Mouse (Mus musculus): ENCODE results near the gene Sntb2. TPM values are rescaled to one million over a fixed set of nuclear protein-coding genes. Genes with fewer than 3 reads are reported as not detected.

The Sntb2 gene
- total and polyA plus RNA-seq, 3 experiments: 0.86 to 2.3 (median 1.3) TPM

GRCm38 (mm10) chr8:106948678-106949243 lies 13.2 kb downstream of the Sntb2 start:
- H3K9me3 ChIP-seq (replicated peaks; ENCODE audit: low read length): no peaks in the 10 kb centered on the region
- H3K79me2 ChIP-seq (replicated peaks; ENCODE audit: control insufficient read depth, extremely low read depth, insufficient read depth, poor library complexity, severe bottlenecking): no peaks in the 10 kb centered on the region
- in situ Hi-C loops (cut with MboI; ENCODE audit: low pct_ligation_motif_present, low pct_unique_long_range_greater_than_20kb, low sequenced_read_pairs): no loop called here
- TF ChIP-seq MXI1 (IDR thresholded peaks at IDR 0.05; ENCODE audit: low read depth, low read length) (no peak), HCFC1 (IDR thresholded peaks at IDR 0.05; ENCODE audit: low read depth, low read length) (no peak), USF2 (conservative IDR thresholded peaks at IDR 0.05; ENCODE audit: low read depth, low read length) (no peak), JUN (IDR thresholded peaks at IDR 0.05; ENCODE audit: insufficient read depth, low read depth, low read length) (no peak), CTCF (conservative IDR thresholded peaks at IDR 0.05 in 1 of 2, IDR thresholded peaks at IDR 0.05 in 1 of 2; ENCODE audit: low read depth in 2 of 2, low read length in 2 of 2) (no peak), TCF12 (IDR thresholded peaks at IDR 0.05; ENCODE audit: low read depth, low read length) (no peak), POLR2AphosphoS2 (IDR thresholded peaks at IDR 0.05; ENCODE audit: low read depth, low read length) (no peak), RCOR1 (conservative IDR thresholded peaks at IDR 0.05; ENCODE audit: low read depth, low read length) (no peak), MEF2A (IDR thresholded peaks at IDR 0.05; ENCODE audit: borderline replicate concordance, low read depth, low read length) (no peak), NELFE (IDR thresholded peaks at IDR 0.05; ENCODE audit: low read depth, low read length) (no peak), USF1 (IDR thresholded peaks at IDR 0.05; ENCODE audit: low read depth, low read length) (no peak), RAD21 (IDR thresholded peaks at IDR 0.05; ENCODE audit: low read depth, low read length) (no peak), SMC3 (IDR thresholded peaks at IDR 0.05; ENCODE audit: low read depth, low read length) (no peak), PAX5 (IDR thresholded peaks at IDR 0.05; ENCODE audit: low read length) (no peak), NRF1 (IDR thresholded peaks at IDR 0.05; ENCODE audit: low read depth, low read length) (no peak), ZNF384 (IDR thresholded peaks at IDR 0.05; ENCODE audit: low read depth, low read length) (no peak), JUND (conservative IDR thresholded peaks at IDR 0.05; ENCODE audit: low read depth, low read length) (no peak), BHLHE40 (IDR thresholded peaks at IDR 0.05; ENCODE audit: low read depth, low read length) (no peak), ZMIZ1 (IDR thresholded peaks at IDR 0.05; ENCODE audit: low read depth, low read length) (no peak)
- no peaks in the 10 kb centered on the region for H3K27me3 ChIP-seq (replicated peaks)
- H3K4me3 ChIP-seq (replicated peaks in 1 of 3; ENCODE audit: low read depth in 2 of 3, low read length in 2 of 3, poor library complexity in 1 of 3): no peak overlapping the region
- DNase-seq (ENCODE audit: extremely low read depth): no peak
- peaks cover 0 to 8% of the 10 kb centered on the region in 2 experiments; a peak in 1 of 4 replicates for H3K4me1 ChIP-seq (ENCODE audit: control insufficient read depth in 1 of 2, insufficient read depth in 2 of 2)
- dilution Hi-C loops (cut with MboI; ENCODE audit: extremely low pct_ligation_motif_present, extremely low pct_unique_long_range_greater_than_20kb, low sequenced_read_pairs): no loop called here
- no peak overlapping the region for H3K27ac ChIP-seq (ENCODE audit: insufficient read depth, low read depth)
- H3K36me3 ChIP-seq (replicated peaks in 1 of 2; ENCODE audit: control insufficient read depth in 1 of 2, insufficient read depth in 1 of 2, low read length in 1 of 2): peaks cover 0 to 3% of the 10 kb centered on the region in 2 experiments
- no peak overlapping the region for H3K4me2 ChIP-seq (ENCODE audit: insufficient read depth, low read depth, poor library complexity, severe bottlenecking)
- no peak overlapping the region for H3K9ac ChIP-seq (ENCODE audit: insufficient read depth, low read depth)

DNA sequence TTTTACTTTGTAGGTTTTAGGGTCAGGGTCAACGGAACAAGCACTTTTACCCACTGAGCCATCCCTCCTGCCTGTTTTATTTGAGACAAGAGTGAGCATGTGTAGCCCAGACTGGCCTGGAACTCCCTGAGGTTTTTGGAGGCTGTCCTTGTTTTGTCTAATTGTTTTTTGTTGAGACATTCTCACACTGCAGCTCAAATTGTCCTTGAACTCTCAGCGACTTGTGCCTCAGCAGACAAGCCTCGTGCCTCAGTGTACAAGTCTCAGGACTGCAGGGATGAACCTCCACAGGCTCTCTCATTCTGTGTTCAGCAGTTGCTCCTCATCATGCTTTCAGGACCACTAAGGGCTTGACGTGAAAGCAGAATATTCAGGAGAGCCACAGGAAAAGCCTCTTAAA lies 16.2 kb downstream of the Sntb2 start:
- Histone ChIP-seq H3K27me3 (replicated peaks) (no peaks in the 10 kb centered on the region), H3K4me1 (ENCODE audit: control insufficient read depth in 1 of 2, insufficient read depth in 2 of 2) (peaks cover 0 to 8% of the 10 kb centered on the region in 2 experiments; a peak in 1 of 4 replicates), H3K36me3 (replicated peaks in 1 of 2; ENCODE audit: control insufficient read depth in 1 of 2, insufficient read depth in 1 of 2, low read length in 1 of 2) (peaks cover 0 to 3% of the 10 kb centered on the region in 2 experiments), H3K4me2 (ENCODE audit: insufficient read depth, low read depth, poor library complexity, severe bottlenecking) (no peak overlapping the region), H3K9me3 (replicated peaks; ENCODE audit: low read length) (no peaks in the 10 kb centered on the region), H3K27ac (ENCODE audit: insufficient read depth, low read depth) (no peak overlapping the region), H3K4me3 (replicated peaks in 1 of 3; ENCODE audit: low read depth in 2 of 3, low read length in 2 of 3, poor library complexity in 1 of 3) (no peak overlapping the region), H3K9ac (ENCODE audit: insufficient read depth, low read depth) (no peak overlapping the region), H3K79me2 (replicated peaks; ENCODE audit: control insufficient read depth, extremely low read depth, insufficient read depth, poor library complexity, severe bottlenecking) (no peaks in the 10 kb centered on the region)
- TF ChIP-seq SIN3A (IDR thresholded peaks at IDR 0.05; ENCODE audit: low read length) (no peak), PAX5 (IDR thresholded peaks at IDR 0.05; ENCODE audit: low read length) (no peak), SMC3 (IDR thresholded peaks at IDR 0.05; ENCODE audit: low read depth, low read length) (no peak), MYC (IDR thresholded peaks at IDR 0.05; ENCODE audit: low read depth, low read length) (no peak), MAFK (IDR thresholded peaks at IDR 0.05; ENCODE audit: insufficient replicate concordance, low read length) (no peak)
- DNase-seq (ENCODE audit: extremely low read depth): no peak
- dilution Hi-C loops (cut with MboI; ENCODE audit: extremely low pct_ligation_motif_present, extremely low pct_unique_long_range_greater_than_20kb, low sequenced_read_pairs): no loop called here
- in situ Hi-C loops (cut with MboI; ENCODE audit: low pct_ligation_motif_present, low pct_unique_long_range_greater_than_20kb, low sequenced_read_pairs): no loop called here

All from CH12.LX (cell line).